Mouse (Mus musculus): ENCODE measurements around the gene Luc7l2.

DNA sequence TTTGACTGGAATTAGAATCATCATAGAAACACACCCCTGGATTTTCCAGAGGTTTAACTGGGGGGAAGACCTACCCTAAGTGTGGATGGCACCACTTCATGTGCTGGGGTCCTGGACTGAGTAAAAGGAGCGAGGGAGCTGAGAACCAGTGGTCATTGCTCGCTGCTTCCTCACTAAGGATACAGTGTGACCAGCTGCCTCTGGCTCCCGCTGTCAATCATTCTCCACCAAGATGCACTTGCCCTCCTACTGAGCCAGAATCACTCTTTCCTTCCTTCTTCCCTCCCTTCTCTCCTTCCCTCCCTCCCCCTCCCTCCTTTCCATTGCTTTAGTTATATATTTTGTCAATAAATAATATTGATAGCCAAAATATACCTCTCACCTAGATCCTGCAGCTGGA is 91.9 kb downstream of the Luc7l2 start:
- TF ChIP-seq CTCF (IDR thresholded peaks at IDR 0.05; ENCODE audit: insufficient read depth, low read depth, low read length) (no peak), POLR2A (IDR thresholded peaks at IDR 0.05; ENCODE audit: insufficient read depth, low read depth, low read length) (no peak)
